Mouse (Mus musculus) cerebellum, postnatal 25 days (tissue): Measurements from ENCODE around the gene Sbf2.

Experiments
- DNase-seq, 2 experiments: peaks; one replicate each; pipeline ENCODE4 v3.0.0; 2021; ENCODE audit warnings: mixed read lengths in 2 of 2

Sbf2 gene

DNA sequence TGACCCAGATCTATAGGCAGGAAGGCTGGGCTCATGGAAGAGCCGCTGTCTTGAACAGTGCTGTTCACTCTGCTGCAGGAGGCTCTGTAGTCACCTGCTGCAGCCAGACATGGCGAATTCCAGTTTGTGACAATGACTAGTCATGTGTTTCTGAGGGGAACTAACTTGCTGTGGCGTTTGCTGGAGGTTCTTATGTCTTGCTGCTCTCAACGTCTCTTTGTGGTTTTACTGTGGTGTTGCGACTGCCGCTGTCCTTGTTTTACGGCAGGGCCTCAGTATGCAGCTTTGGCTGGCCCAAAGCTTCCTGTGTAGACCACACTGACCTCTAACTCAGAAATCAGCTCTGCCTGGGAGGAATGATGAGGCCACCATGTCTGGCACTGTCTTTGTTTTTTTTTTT, 344.3 kb downstream of the Sbf2 start:
- DNase-seq = no peak

DNA sequence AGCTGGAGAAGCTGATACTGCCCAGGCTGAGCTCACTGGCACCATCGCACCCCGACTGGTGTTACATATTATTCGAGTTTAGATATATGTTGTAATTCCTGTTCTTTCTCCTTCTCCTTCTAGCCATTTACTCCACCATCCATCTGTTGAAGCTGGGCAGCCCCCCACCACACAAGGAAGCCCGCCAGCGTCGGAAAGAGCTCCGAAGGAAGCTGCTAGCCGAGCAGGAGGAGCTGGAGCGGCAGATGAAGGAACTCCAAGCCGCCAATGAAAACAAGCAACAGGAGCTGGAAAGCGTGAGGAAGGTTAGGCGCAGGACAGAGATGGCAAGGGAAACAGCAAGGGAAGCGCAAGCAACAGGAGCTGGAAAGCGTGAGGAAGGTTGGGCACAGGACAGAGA, 344.9 kb downstream of the Sbf2 start:
- no peak for DNase-seq

DNA sequence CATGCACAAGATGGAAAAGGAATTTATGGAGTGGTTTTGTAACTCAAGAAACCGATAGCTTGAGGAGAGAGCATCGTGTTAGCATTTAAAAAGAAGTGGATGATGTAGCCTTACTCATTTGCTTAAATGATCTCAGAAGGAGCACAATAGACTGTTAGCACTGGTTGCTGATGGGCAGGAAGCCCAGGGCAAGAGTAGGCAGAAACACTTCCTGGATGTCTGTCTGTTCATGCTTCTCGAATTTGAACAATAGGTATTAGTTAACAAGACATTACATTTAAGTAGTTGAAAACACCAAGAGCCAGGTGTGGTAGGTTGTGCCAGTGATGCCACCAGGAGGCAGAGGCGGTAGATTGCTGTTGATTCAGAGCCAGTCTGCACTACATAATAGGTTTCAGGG, 346.2 kb downstream of the Sbf2 start:
- no peak for DNase-seq

DNA sequence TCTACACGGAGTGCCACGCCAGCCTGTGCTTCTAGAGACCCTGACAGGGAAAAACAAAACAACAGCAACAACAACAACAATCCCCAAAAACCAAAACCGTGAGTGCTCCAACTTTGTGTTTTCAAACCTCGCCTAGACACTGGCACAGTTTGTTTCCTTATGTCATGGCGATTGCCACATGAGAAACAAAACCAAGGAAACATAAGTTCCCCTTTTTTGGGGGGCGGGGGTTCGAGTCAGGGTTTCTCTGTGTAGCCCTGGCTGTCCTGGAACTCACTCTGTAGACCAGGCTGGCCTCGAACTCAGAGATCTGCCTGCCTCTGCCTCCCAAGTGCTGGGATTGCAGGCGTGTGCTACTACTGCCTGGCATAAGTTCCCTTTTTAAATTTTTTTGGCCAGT, 346.7 kb downstream of the Sbf2 start:
- DNase-seq = no peak

DNA sequence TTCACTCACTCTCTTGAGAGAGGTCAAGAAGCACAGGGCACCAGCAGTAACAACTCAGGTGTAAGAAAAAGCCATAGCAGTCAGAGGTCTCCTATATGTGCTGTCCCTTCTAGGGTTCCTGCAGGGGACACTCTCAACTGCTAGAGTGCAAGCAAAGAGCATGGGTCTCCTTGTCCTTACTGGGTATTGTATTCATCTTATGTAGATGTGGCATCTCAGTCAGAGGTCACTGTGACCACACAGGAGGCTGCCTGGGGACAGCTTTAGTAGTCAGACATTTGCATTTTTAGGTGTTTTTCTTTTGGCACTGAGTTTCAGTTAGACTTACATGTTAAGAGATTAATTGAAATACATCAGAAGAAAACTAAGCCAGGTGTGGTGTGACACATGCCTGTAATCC, 347.7 kb downstream of the Sbf2 start:
- DNase-seq = no peak

DNA sequence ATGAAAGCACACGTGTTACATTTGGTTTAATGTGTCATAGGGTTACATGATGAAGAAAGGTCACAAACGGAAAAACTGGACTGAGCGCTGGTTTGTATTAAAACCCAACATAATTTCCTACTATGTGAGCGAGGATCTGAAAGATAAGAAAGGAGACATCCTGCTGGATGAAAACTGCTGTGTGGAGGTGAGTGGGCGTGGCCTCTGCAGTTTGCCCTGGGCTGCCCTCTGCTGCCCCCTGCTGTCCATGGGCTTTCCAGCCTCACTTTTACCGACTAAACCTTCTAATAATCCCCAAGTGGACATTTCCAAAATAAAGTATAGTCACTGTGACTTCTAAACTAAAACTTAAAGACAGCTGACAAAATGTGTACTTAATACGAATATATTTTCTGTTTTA, 348.9 kb downstream of the Sbf2 start:
- DNase-seq = peak; percentile 78 to 88

DNA sequence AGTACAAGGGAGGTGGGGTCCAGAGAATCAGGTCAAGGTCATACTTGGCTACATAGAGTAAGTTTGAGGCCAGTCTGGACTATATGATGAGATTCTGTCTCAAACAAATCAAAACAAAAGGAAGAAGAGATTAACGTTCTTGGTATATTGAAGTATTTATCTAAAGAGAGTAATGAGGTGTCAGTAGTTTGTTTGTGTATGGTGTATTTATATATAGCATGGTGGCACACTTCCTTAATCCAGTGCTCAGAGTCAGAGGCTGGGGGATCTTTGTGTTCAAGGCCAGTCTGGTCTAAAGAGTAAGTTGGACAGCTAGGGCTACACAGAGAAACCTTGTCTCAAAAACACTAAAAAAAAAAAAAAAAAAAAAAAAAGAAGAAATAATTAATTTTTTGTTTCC, 351.2 kb downstream of the Sbf2 start:
- no peak for DNase-seq

DNA sequence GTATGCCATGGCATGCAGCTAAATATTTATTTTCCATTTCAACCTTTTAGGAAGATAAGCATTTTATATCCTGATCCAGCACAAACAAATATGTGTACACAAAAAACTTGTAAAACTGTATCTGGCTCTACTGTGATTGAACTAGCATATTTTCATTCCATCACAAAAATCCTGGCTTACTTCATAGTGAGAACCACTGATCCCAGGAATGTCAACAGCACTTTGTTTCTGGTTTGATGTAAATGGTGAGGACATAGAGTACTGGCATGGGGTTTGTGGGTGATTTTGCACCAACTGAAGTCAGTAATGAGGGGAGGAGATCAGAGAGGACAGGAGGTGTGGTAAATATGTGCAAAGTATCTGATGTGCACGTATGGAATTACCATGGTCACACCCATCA, 352.1 kb downstream of the Sbf2 start:
- no peak for DNase-seq

DNA sequence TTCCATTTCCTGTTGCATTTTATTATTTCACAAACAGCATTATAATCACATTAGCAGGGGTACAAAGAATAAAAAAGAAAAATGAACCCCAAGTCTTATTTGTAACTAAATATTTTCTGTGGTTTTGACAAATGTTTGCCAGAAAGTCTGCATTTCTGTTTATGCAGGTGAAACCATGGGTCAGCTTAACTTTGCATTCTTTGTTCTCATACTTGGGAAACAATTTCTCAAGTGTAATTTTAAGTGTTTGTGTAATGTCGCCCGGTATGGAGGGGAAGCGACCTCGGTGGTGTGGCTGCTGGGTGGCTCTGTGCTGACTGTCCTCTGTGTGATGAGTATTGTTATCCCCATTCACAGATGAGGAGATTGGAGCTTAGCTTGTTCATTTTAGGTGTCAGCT, 352.9 kb downstream of the Sbf2 start:
- DNase-seq = no peak

DNA sequence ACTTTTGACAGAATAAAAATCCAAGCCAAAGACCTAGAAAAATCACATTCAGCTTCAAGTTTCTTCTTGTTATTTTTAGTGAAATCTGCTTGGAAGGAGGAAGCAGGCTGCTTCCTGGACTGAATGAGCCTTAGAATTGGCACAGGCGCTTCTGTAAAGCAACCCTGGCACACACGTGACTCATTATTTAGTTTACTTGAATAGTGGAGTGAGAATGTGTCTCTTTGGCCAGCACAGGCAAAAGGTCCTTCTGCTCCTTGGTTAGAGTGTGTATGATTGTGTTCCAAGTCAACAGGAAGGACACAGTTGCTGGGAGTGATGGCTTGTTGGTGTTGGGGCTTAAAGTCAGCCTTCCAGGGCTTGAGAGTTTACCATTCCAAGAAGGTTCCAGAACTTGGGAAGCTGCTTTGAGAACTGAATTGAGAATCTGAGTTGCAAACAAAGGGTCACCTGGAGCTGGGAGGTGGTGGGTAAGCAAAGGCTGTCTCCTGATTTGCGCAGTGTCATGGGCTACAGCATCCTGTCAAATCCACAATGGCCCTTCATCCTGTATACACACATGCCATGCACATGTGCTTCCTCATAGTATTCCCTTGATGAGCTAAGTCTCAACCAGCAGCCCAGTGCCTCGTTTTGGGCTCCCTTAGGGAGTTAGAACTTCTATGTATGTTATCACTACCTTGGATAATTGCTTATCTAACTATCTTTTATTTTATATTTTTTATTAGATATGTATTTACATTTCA, 354.6 kb downstream of the Sbf2 start:
- no peak for DNase-seq

DNA sequence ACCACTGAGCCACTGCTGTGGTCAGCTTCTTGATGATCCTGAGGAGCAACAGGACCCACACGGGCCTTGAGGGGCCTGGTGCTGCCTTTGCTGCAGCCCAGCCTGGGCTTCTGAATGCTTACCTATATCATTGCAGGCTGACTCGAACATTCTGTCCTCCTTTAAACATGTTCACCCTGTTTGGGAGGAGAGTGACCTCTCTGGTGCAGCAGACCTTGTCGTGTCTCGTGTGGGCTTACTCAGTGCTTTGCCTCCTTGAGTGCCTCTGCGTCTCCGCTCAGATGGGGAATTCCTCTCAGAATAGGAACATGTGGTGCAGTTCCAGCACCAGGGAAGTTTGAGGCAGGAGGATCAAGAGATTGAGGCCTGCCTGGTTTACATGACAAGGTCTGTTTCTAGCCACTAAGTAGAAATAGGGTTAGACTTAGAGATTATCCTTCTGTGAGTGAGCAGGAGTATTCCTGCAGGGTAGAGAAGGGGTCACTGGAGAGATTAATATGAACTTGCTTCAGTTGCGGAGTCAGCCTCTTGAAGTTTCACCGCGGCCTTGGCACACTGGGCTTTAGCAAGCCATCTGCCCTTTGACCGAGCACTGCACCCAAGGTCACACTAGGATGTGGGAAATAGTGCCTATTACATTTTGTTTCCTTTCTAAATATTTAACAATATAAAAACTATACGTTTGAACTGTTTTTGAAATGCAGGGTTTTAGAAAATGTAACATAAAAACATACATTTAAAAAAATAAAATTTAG, 356.3 kb downstream of the Sbf2 start:
- DNase-seq = no peak
